Mouse (Mus musculus) cortical plate, adult 2 months (tissue): ENCODE results near the gene Rhbdd1.

Experiments
- CTCF ChIP-seq: fragments of 200-500 bp; IDR thresholded peaks from 2 replicates; pipeline ENCODE4 v1.5.1; 2011; ENCODE audit warnings: mild to moderate bottlenecking, control low read depth, low read length; ENCODE audit not compliant: insufficient read depth; ENCODE audit errors: extremely low read depth
- POLR2A ChIP-seq: fragments of 200-500 bp; IDR thresholded peaks from 2 replicates; pipeline ENCODE4 v1.6.1; 2011; ENCODE audit warnings: mild to moderate bottlenecking, low read length, control low read depth; ENCODE audit not compliant: insufficient read depth; ENCODE audit errors: extremely low read depth

DNA sequence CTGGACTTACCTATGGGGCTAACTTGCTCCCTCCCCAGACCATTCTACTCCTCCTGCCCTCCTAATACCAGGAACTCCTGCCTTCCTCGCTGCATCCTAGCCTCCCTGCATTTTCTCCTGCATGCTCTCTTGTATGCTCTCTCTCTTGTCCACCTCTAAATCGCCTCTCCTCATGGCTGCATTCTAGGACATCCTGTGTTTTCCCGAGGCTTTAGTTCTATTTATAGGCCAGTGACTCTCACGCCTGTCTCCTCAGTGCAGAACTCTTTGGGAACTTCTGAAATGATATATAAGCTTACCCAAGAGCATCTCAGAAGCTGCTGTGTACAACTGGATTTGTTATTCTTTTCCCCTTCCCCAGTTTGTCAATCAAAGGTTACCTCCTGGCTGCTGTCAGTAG is 95.8 kb downstream of the Rhbdd1 start:
- no peak for TF ChIP-seq CTCF
- TF ChIP-seq POLR2A: no peak
